Mouse (Mus musculus) brain, embryonic 14.5 days (tissue): ENCODE data around the gene Ltbp1.

Experiments used
- CTCF ChIP-seq: fragments of 200-500 bp; IDR thresholded peaks from 2 replicates; pipeline ENCODE4 v1.5.1; 2012; ENCODE audit warnings: inconsistent platforms, mild to moderate bottlenecking, moderate library complexity, borderline replicate concordance; ENCODE audit not compliant: insufficient read depth, insufficient read length; ENCODE audit errors: extremely low read depth
- POLR2A ChIP-seq: fragments of 200-500 bp; IDR thresholded peaks from 2 replicates; pipeline ENCODE4 v1.6.1; 2012; ENCODE audit warnings: mild to moderate bottlenecking, inconsistent platforms, borderline replicate concordance; ENCODE audit not compliant: poor library complexity, insufficient read depth, insufficient read length, severe bottlenecking; ENCODE audit errors: extremely low read depth

GRCm38 (mm10) chr17:75198767-75199166, 193.4 kb downstream of the Ltbp1 start:
- TF ChIP-seq POLR2A (no peak), CTCF (no peak)
